Mouse (Mus musculus) large intestine, adult 2 months (tissue): ENCODE results near the gene Gipc3. TPM values are rescaled to one million over a fixed set of nuclear protein-coding genes. Genes with fewer than 3 reads are reported as not detected.

Experiments
- DNase-seq: peaks from one replicate; pipeline ENCODE4 v3.0.0-alpha.2; 2012; ENCODE audit warnings: low read depth, low spot score
- whole genome bisulfite sequencing: fragments of 180-500 bp; shearing (Covaris S2); methylation state at CpG from one replicate; pipeline ENCODE4 v1.1.7; 2018; 5-methylcytosine and 5-hydroxymethylcytosine counted together
- polyA plus RNA-seq: library from polyadenylated mRNA; depleted of rRNA; stranded (reverse); fragments of >200 nt; gene quantifications from 2 replicates; pipeline ENCODE4 v1.2.3, GENCODE M21; 2012

Gipc3 gene
- polyA plus RNA-seq, 1 experiment, result 0.95 TPM

- 28% methylated on average over 6 of the region's 6 CpGs for WGBS
- no peak for DNase-seq
Observed at GRCm38 (mm10) chr10:81376561-81377361, 33.7 kb upstream of the Gipc3 start.

- no peak for DNase-seq
- 94% methylated on average over 10 of the region's 10 CpGs for WGBS
Observed at GRCm38 (mm10) chr10:81375322-81375721, 32.3 kb upstream of the Gipc3 start.

GRCm38 (mm10) chr10:81367207-81367495 is 24.1 kb upstream of the Gipc3 start:
- WGBS, result 91% methylated on average over 6 of the region's 6 CpGs
- DNase-seq, result no peak

- DNase-seq, result no peak
- 61% methylated on average over 6 of the region's 6 CpGs for WGBS
Observed at GRCm38 (mm10) chr10:81366477-81367206, 23.6 kb upstream of the Gipc3 start.

GRCm38 (mm10) chr10:81365672-81366476 is 22.8 kb upstream of the Gipc3 start, which contains the start of gene 4930404N11Rik:
Gene 4930404N11Rik (minus strand): TSS chr10:81365816.
- DNase-seq, result no peak
- 46% methylated on average over 12 of the region's 12 CpGs for WGBS

- WGBS, result 35% methylated on average over 4 of the region's 4 CpGs
- no peak for DNase-seq
Observed at GRCm38 (mm10) chr10:81365073-81365472, 22.0 kb upstream of the Gipc3 start.

- 21% methylated on average over 28 of the region's 28 CpGs for WGBS
- no peak for DNase-seq
Observed at GRCm38 (mm10) chr10:81364666-81365065, 21.6 kb upstream of the Gipc3 start.

- 40% methylated on average over 52 of the region's 54 CpGs for WGBS
- DNase-seq, result no peak
Observed at GRCm38 (mm10) chr10:81363436-81364346, 20.6 kb upstream of the Gipc3 start.

GRCm38 (mm10) chr10:81362336-81362949 is 19.4 kb upstream of the Gipc3 start:
- DNase-seq, result no peak
- 53% methylated on average over 12 of the region's 12 CpGs for WGBS

GRCm38 (mm10) chr10:81360721-81361120 is 17.7 kb upstream of the Gipc3 start:
- 73% methylated on average over 8 of the region's 8 CpGs for WGBS

GRCm38 (mm10) chr10:81358841-81359240 is 15.8 kb upstream of the Gipc3 start:
- DNase-seq, result no peak

More at GRCm38 (mm10) chr10:81360721-81361120, 17.7 kb upstream of the Gipc3 start:
- DNase-seq, result no peak

GRCm38 (mm10) chr10:81358209-81358608 is 15.1 kb upstream of the Gipc3 start:
- WGBS, result 35% methylated on average over 4 of the region's 4 CpGs
- DNase-seq, result no peak

More at GRCm38 (mm10) chr10:81358841-81359240, 15.8 kb upstream of the Gipc3 start:
- 39% methylated on average over 1 of the region's 1 CpGs for WGBS

GRCm38 (mm10) chr10:81356991-81357844 is 14.2 kb upstream of the Gipc3 start, which contains the start of gene Mfsd12:
Gene Mfsd12 (plus strand): TSS chr10:81357491.
- DNase-seq, result no peak
- 2% methylated on average over 74 of the region's 79 CpGs for WGBS

- 57% methylated on average over 12 of the region's 12 CpGs for WGBS
- no peak for DNase-seq
Observed at GRCm38 (mm10) chr10:81356352-81356990, 13.4 kb upstream of the Gipc3 start.

- WGBS, result 93% methylated on average over 4 of the region's 4 CpGs
- DNase-seq, result no peak
Observed at GRCm38 (mm10) chr10:81355533-81355932, 12.5 kb upstream of the Gipc3 start.

GRCm38 (mm10) chr10:81354738-81355477 is 11.8 kb upstream of the Gipc3 start:
- no peak for DNase-seq
- 75% methylated on average over 9 of the region's 9 CpGs for WGBS
